Mouse (Mus musculus) heart, embryonic 16.5 days (tissue): Measurements from ENCODE around the gene Il1rapl2. TPM values are rescaled to one million over a fixed set of nuclear protein-coding genes. Genes with fewer than 3 reads are reported as not detected.

ENCODE experiments used
- ATAC-seq: fragments of 200-750 bp; cut with Nextera tagmentation; replicated peaks from 2 replicates; pipeline ENCODE4 v1.8.0; 2017; ENCODE audit warnings: moderate number of reproducible peaks; ENCODE audit not compliant: insufficient read depth, low FRiP score; ENCODE audit errors: extremely low read depth
- H3K27ac ChIP-seq: fragments of 300-500 bp; sonication (generic); 2 replicates; pipeline ENCODE4 v1.5.1; 2014; ENCODE audit warnings: mild to moderate bottlenecking, low read length, control low read depth, moderate library complexity
- H3K27me3 ChIP-seq: fragments of 300-500 bp; sonication (generic); 2 replicates; pipeline ENCODE4 v1.6.1; 2014; ENCODE audit warnings: low read length, mixed read lengths; ENCODE audit not compliant: control insufficient read depth, insufficient read depth
- H3K36me3 ChIP-seq: fragments of 300-500 bp; sonication (generic); 2 replicates; pipeline ENCODE4 v1.6.1; 2014; ENCODE audit not compliant: control insufficient read depth, insufficient read depth
- H3K4me1 ChIP-seq: fragments of 300-500 bp; sonication (generic); 2 replicates; pipeline ENCODE4 v1.6.1; 2014; ENCODE audit warnings: low read length, mixed read lengths; ENCODE audit not compliant: control insufficient read depth, insufficient read depth
- H3K4me2 ChIP-seq: fragments of 300-500 bp; sonication (generic); 2 replicates; pipeline ENCODE4 v1.6.1; 2014; ENCODE audit warnings: low read depth, mild to moderate bottlenecking, control low read depth, low read length
- H3K4me3 ChIP-seq: fragments of 300-500 bp; sonication (generic); 2 replicates; pipeline ENCODE4 v1.5.1; 2014; ENCODE audit warnings: mild to moderate bottlenecking, control low read depth, low read length
- H3K9ac ChIP-seq: fragments of 300-500 bp; sonication (generic); 2 replicates; pipeline ENCODE4 v1.6.1; 2014; ENCODE audit warnings: low read length, control low read depth
- H3K9me3 ChIP-seq: fragments of 300-500 bp; sonication (generic); replicated peaks from 2 replicates; pipeline ENCODE4 v1.6.1; 2016; ENCODE audit warnings: low read length; ENCODE audit not compliant: control insufficient read depth
- WGBS: fragments of 180-500 bp; shearing (Covaris S2); extraction: QIAGEN DNeasy Blood & Tissue Kit; methylation state at CpG from one replicate; pipeline ENCODE4 v1.1.7; 2014; 5-methylcytosine and 5-hydroxymethylcytosine counted together
- polyA plus RNA-seq: library from polyadenylated mRNA; unstranded; fragments of >200 nt; fragmentation: Nextera tagmentation; extraction: Ambion mirVana; gene quantifications from 2 replicates; pipeline ENCODE4 v1.2.1, GENCODE M21; 2015

The Il1rapl2 gene
- polyA plus RNA-seq = 0.09 and 0.13 TPM in 2 replicates

- H3K36me3 ChIP-seq = no peaks in the 10 kb centered on the region
- H3K4me1 ChIP-seq = no peaks in the 10 kb centered on the region
- no peak within 1 kb of the TSS for H3K27ac ChIP-seq
- H3K4me3 ChIP-seq = peak within 1 kb of the TSS; percentile 45
- H3K9ac ChIP-seq = no peak within 1 kb of the TSS
- H3K27me3 ChIP-seq = peaks cover 24% of the 10 kb centered on the region
- ATAC-seq = no peak
- H3K4me2 ChIP-seq = peak within 1 kb of the TSS; percentile 74
- no peaks in the 10 kb centered on the region for H3K9me3 ChIP-seq
- WGBS = 13% methylated on average over 40 of the region's 47 CpGs
Measured at GRCm38 (mm10) chrX:137570321-137571195, at the start of gene Il1rapl2. Gene Il1rapl2, plus strand, starts transcription at chrX:137570608.

GRCm38 (mm10) chrX:137548348-137548747, 22.1 kb upstream of the Il1rapl2 start:
- Histone ChIP-seq H3K27me3 (no peaks in the 10 kb centered on the region), H3K9ac (no peak overlapping the region), H3K4me1 (no peaks in the 10 kb centered on the region), H3K27ac (no peak overlapping the region), H3K9me3 (no peaks in the 10 kb centered on the region), H3K4me3 (no peak overlapping the region), H3K4me2 (no peak overlapping the region), H3K36me3 (no peaks in the 10 kb centered on the region)
- ATAC-seq = no peak
- WGBS = 68% methylated on average over 2 of the region's 2 CpGs

DNA sequence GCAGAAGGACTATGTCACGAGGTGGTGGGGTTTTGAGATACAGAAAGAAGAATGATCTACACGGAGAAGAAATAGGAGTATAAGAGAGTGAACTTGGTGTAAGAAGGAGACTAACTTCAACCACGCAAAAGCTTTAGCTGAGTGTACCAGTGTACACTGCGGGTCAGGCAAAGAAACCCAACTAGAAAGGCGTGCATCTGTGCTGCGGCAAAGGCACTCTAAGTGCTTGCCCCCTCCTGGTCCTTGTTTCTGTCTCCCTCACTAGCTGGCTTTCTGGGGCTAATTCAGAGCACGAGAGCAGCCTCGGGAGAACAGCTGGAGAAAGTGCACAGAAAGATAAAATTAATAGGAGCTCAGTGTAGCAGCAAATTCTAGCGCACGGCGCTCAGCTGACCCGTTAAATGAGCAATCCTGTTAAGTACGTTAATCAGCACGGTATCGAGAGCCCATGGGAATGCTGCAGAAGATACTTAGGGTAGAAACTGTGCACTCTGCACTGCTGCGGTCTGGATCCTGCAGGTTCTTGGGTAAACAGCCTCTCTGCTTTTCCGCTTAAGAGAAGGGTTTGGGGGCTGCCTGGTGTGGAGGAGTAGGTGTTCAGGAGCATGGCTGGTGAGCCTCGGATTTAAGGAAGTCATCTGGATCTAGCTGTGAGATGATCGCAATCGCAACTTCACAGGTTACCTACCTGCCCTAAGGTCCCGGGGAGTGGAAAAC, 778 bp upstream of the Il1rapl2 start:
- H3K9me3 ChIP-seq = no peaks in the 10 kb centered on the region
- no peaks in the 10 kb centered on the region for H3K4me1 ChIP-seq
- no peak overlapping the region for H3K27ac ChIP-seq
- no peak overlapping the region for H3K9ac ChIP-seq
- no peak for ATAC-seq
- H3K27me3 ChIP-seq = peaks cover 24% of the 10 kb centered on the region
- peak overlapping the region; percentile 74 for H3K4me2 ChIP-seq
- H3K36me3 ChIP-seq = no peaks in the 10 kb centered on the region
- peak overlapping the region; percentile 45 for H3K4me3 ChIP-seq
- 23% methylated on average over 21 of the region's 21 CpGs for WGBS

DNA sequence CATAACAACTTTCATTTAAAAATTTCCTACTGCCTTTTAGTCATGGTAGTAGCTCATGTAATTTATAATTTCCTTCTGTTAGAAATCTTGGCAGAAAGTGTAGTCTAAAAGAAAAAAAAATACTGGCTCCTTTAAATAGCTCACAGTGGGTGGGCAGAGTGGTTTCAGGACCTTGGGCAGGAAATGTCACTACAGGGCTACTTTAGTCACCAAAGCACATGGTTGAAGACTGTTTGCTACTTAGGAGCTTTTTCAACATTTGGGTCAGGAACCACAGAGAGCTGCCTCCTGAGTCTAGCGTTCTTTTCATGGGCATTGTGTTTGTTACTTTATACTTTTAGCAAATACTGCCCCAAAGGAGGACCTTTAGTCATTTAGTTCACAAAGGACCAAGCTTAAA, 12.2 kb downstream of the Il1rapl2 start:
- no peaks in the 10 kb centered on the region for H3K36me3 ChIP-seq
- no peak for ATAC-seq
- no peaks in the 10 kb centered on the region for H3K27me3 ChIP-seq
- no peak overlapping the region for H3K4me3 ChIP-seq
- no peak overlapping the region for H3K9ac ChIP-seq
- H3K27ac ChIP-seq = no peak overlapping the region
- no peaks in the 10 kb centered on the region for H3K9me3 ChIP-seq
- H3K4me2 ChIP-seq = no peak overlapping the region
- H3K4me1 ChIP-seq = no peaks in the 10 kb centered on the region
- WGBS = 36% methylated on average over 1 of the region's 1 CpGs

GRCm38 (mm10) chrX:137620697-137621096, 50.3 kb downstream of the Il1rapl2 start:
- Histone ChIP-seq H3K4me1 (no peaks in the 10 kb centered on the region), H3K4me3 (no peak overlapping the region), H3K27ac (no peak overlapping the region), H3K9me3 (no peaks in the 10 kb centered on the region), H3K27me3 (no peaks in the 10 kb centered on the region), H3K9ac (no peak overlapping the region), H3K36me3 (no peaks in the 10 kb centered on the region), H3K4me2 (no peak overlapping the region)
- ATAC-seq = no peak

DNA sequence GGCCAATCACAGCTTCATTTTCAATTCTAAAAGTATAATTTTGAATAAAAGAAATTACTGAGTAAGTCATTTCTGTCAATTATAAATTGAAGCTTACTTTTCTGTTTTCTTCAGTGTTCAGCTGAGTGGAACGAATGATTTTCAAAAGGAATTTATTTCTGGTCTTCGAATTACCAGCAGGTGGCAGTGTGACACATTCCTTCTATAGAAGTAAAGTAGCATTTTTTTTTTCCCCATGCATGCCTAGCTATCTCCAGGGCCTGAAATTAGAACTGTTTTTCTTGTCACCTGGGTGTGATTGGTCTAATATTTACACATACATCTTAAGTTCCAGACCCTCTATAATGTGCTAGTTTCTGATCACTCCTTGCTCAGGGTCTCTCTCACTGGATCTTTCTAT, 96.6 kb downstream of the Il1rapl2 start:
- Histone ChIP-seq H3K4me3 (no peak overlapping the region), H3K4me1 (no peaks in the 10 kb centered on the region), H3K36me3 (no peaks in the 10 kb centered on the region), H3K27me3 (no peaks in the 10 kb centered on the region), H3K9me3 (no peaks in the 10 kb centered on the region), H3K9ac (no peak overlapping the region), H3K27ac (no peak overlapping the region), H3K4me2 (no peak overlapping the region)
- no peak for ATAC-seq
- 14% methylated on average over 2 of the region's 2 CpGs for WGBS

- Histone ChIP-seq H3K9ac (no peak overlapping the region), H3K4me2 (no peak overlapping the region), H3K4me3 (no peak overlapping the region), H3K4me1 (no peaks in the 10 kb centered on the region), H3K27ac (no peak overlapping the region), H3K27me3 (no peaks in the 10 kb centered on the region), H3K36me3 (no peaks in the 10 kb centered on the region), H3K9me3 (no peaks in the 10 kb centered on the region)
- WGBS = 69% methylated on average over 1 of the region's 1 CpGs
- ATAC-seq = no peak
Measured at GRCm38 (mm10) chrX:137687974-137688373, 117.6 kb downstream of the Il1rapl2 start.

DNA sequence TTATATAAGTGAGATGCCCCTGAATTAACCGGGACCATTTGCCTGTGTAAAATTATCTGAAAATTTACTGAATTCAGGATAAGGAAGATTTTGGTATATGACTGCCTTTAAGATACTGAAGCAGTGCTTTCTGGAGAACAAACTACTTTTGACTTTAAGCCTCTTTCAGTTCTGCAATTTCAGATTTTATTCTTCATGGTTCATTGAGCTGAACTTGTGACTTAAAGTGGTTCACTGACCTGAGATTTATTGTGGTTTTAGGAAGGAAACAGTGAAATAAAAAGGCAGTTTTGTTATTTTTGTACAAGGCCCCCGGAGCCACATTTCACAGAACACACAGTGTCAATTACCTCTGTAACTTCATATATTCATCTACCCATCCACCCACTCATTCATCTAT, 129.6 kb downstream of the Il1rapl2 start:
- Histone ChIP-seq H3K9me3 (no peaks in the 10 kb centered on the region), H3K4me2 (no peak overlapping the region), H3K4me3 (no peak overlapping the region), H3K36me3 (no peaks in the 10 kb centered on the region), H3K4me1 (no peaks in the 10 kb centered on the region), H3K27ac (no peak overlapping the region), H3K27me3 (no peaks in the 10 kb centered on the region), H3K9ac (no peak overlapping the region)
- no peak for ATAC-seq
- WGBS = 77% methylated on average over 2 of the region's 2 CpGs

GRCm38 (mm10) chrX:137755537-137755936, 185.1 kb downstream of the Il1rapl2 start:
- H3K27ac ChIP-seq = no peak overlapping the region
- H3K9me3 ChIP-seq = no peaks in the 10 kb centered on the region
- no peaks in the 10 kb centered on the region for H3K4me1 ChIP-seq
- H3K27me3 ChIP-seq = no peaks in the 10 kb centered on the region
- ATAC-seq = no peak
- no peak overlapping the region for H3K4me3 ChIP-seq
- no peaks in the 10 kb centered on the region for H3K36me3 ChIP-seq
- H3K4me2 ChIP-seq = no peak overlapping the region
- no peak overlapping the region for H3K9ac ChIP-seq
- 71% methylated on average over 3 of the region's 3 CpGs for WGBS
